Mouse (Mus musculus): ENCODE data around the gene Ppm1n.

DNA sequence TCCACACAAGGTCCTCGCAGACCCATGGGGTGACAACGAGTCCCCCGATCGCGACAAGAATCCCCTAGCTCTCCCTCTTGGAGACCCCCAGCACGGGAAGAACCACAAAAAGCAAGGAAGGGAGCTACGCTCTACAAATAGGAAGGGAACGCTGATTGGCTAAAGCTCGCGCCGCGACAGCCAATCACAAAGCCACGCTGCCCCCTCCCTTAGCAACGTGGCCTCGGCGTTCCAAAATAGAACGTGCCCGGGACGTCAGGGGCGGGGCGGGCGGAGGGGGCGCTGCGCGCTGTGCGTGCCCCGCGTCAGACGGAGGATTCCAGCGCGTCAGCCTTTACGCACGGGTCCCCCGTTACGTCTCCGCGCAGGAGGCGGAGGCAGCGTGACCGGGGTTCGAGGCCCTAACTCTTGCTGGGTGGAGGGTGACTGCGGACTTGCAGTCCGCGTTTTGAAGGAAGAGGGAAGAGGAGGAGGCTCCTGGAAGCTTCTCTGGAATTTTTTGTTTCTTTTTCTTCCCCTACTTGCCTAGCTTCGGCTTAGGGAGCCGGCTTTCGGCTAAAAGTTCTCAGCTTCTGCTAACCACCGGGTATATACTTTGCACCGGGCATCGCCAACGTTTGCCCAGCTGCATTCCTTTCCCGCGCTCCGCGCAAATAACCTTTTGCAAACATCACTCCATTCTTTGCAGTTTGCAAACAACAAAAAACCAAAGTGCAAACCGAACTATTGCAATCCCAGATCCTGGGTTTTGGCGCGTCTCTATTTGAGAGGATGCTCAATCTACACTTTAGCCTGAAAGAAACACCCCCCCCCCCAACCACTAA is 28.8 kb upstream of the Ppm1n start:
- no peak for TF ChIP-seq CTCF (IDR thresholded peaks at IDR 0.05; ENCODE audit: low read depth, low read length)
- TF ChIP-seq POLR2A (IDR thresholded peaks at IDR 0.05; ENCODE audit: extremely low read depth, insufficient read depth, low read length), result 0 out of 2 replicates have a peak, but pooled peaks have one; percentile 18
